Mouse (Mus musculus) cerebellum, adult 2 months (tissue): ENCODE results near the gene Esd. TPM values are rescaled to one million over a fixed set of nuclear protein-coding genes. Genes with fewer than 3 reads are reported as not detected.

Experiments used
- DNase-seq, 2 experiments: peaks; one replicate each; pipeline ENCODE4 v3.0.0; 2021
- H3K27ac ChIP-seq: fragments of 200-500 bp; 2 replicates; pipeline ENCODE4 v1.5.1; 2012; ENCODE audit warnings: low read length, control low read depth, inconsistent platforms; ENCODE audit not compliant: insufficient read depth
- H3K27me3 ChIP-seq: fragments of 200-500 bp; 2 replicates; pipeline ENCODE4 v1.6.1; 2012; ENCODE audit warnings: inconsistent platforms, mild to moderate bottlenecking, low read length, moderate library complexity; ENCODE audit not compliant: control insufficient read depth, insufficient read depth
- H3K4me1 ChIP-seq: fragments of 200-500 bp; 2 replicates; pipeline ENCODE4 v1.6.1; 2011; ENCODE audit warnings: low read length; ENCODE audit not compliant: control insufficient read depth, insufficient read depth
- H3K4me3 ChIP-seq: fragments of 200-500 bp; replicated peaks from 2 replicates; pipeline ENCODE3; 2011; ENCODE audit warnings: mild to moderate bottlenecking, low read depth, low read length, control low read depth; ENCODE audit not compliant: insufficient read depth
- CTCF ChIP-seq: fragments of 200-500 bp; IDR thresholded peaks from 2 replicates; pipeline ENCODE4 v1.5.1; 2011; ENCODE audit warnings: low read depth, mild to moderate bottlenecking, control low read depth, low read length, moderate library complexity, borderline replicate concordance; ENCODE audit not compliant: insufficient read depth
- POLR2A ChIP-seq: fragments of 200-500 bp; IDR thresholded peaks from 2 replicates; pipeline ENCODE4 v1.6.1; 2011; ENCODE audit warnings: low read length, control low read depth, borderline replicate concordance; ENCODE audit not compliant: insufficient read depth
- WGBS: fragments of 180-500 bp; shearing (Covaris S2); methylation state at CpG from one replicate; pipeline ENCODE4 v1.1.7; 2018; 5-methylcytosine and 5-hydroxymethylcytosine counted together
- polyA plus RNA-seq: library from polyadenylated mRNA; depleted of rRNA; stranded (reverse); fragments of >200 nt; gene quantifications from 2 replicates; pipeline ENCODE4 v1.2.3, GENCODE M21; 2012

Esd gene
- polyA plus RNA-seq, 1 experiment, result 96.2 TPM

- H3K27ac ChIP-seq, result no peak overlapping the region
- WGBS, result 93% methylated on average over 11 of the region's 11 CpGs
- no peaks in the 10 kb centered on the region for H3K4me1 ChIP-seq
- TF ChIP-seq POLR2A (no peak), CTCF (no peak)
- H3K27me3 ChIP-seq, result no peaks in the 10 kb centered on the region
- H3K4me3 ChIP-seq, result no peak overlapping the region
- no peak for DNase-seq
Measured at GRCm38 (mm10) chr14:74784243-74784934, 52.3 kb downstream of the Esd start.

GRCm38 (mm10) chr14:74787717-74788116 is 55.6 kb downstream of the Esd start:
- 94% methylated on average over 3 of the region's 3 CpGs for WGBS
- Histone ChIP-seq H3K27me3 (no peaks in the 10 kb centered on the region), H3K27ac (no peak overlapping the region), H3K4me3 (no peak overlapping the region), H3K4me1 (no peaks in the 10 kb centered on the region)
- TF ChIP-seq POLR2A, result no peak
- DNase-seq, result no peak

GRCm38 (mm10) chr14:74788766-74789165 is 56.7 kb downstream of the Esd start:
- Histone ChIP-seq H3K27me3 (no peaks in the 10 kb centered on the region), H3K27ac (no peak overlapping the region), H3K4me1 (no peaks in the 10 kb centered on the region), H3K4me3 (no peak overlapping the region)
- no peak for DNase-seq
- WGBS, result 87% methylated on average over 8 of the region's 8 CpGs
- TF ChIP-seq CTCF (peak; percentile 47; the same call in 1 of the 2 replicates), POLR2A (no peak)

- TF ChIP-seq POLR2A, result no peak
- no peak for TF ChIP-seq CTCF
- no peaks in the 10 kb centered on the region for H3K4me1 ChIP-seq
- WGBS, result 52% methylated on average over 5 of the region's 5 CpGs
- no peak overlapping the region for H3K4me3 ChIP-seq
- no peak overlapping the region for H3K27ac ChIP-seq
- H3K27me3 ChIP-seq, result no peaks in the 10 kb centered on the region
- no peak for DNase-seq
Measured at GRCm38 (mm10) chr14:74790535-74790934, 58.4 kb downstream of the Esd start.

- DNase-seq, result no peak
- Histone ChIP-seq H3K4me3 (no peak overlapping the region), H3K27me3 (no peaks in the 10 kb centered on the region), H3K27ac (no peak overlapping the region), H3K4me1 (no peaks in the 10 kb centered on the region)
- TF ChIP-seq CTCF, result no peak
- TF ChIP-seq POLR2A, result no peak
- 83% methylated on average over 6 of the region's 6 CpGs for WGBS
Measured at GRCm38 (mm10) chr14:74792793-74793192, 60.7 kb downstream of the Esd start.

- peak in 1 of 2 experiments; percentile 16 for DNase-seq
- H3K4me3 ChIP-seq, result no peak overlapping the region
- H3K4me1 ChIP-seq, result no peaks in the 10 kb centered on the region
- 22% methylated on average over 12 of the region's 12 CpGs for WGBS
- H3K27ac ChIP-seq, result no peak overlapping the region
- H3K27me3 ChIP-seq, result no peaks in the 10 kb centered on the region
- no peak for TF ChIP-seq POLR2A
- no peak for TF ChIP-seq CTCF
Measured at GRCm38 (mm10) chr14:74794931-74795330, 62.8 kb downstream of the Esd start.

GRCm38 (mm10) chr14:74797386-74798062 is 65.4 kb downstream of the Esd start:
- Histone ChIP-seq H3K4me1 (no peaks in the 10 kb centered on the region), H3K27ac (no peak overlapping the region), H3K27me3 (no peaks in the 10 kb centered on the region), H3K4me3 (no peak overlapping the region)
- TF ChIP-seq POLR2A (no peak), CTCF (peak; percentile 6; the same call in 1 of the 2 replicates)
- 82% methylated on average over 10 of the region's 10 CpGs for WGBS
- DNase-seq, result no peak
